Mouse (Mus musculus) neutrophil, adult 5-6 weeks (primary cell): ENCODE measurements around the gene Nxph3. TPM values are rescaled to one million over a fixed set of nuclear protein-coding genes. Genes with fewer than 3 reads are reported as not detected.

Source experiments
- ATAC-seq: fragments of 151-379, 151-347 bp; 2 replicates; pipeline ENCODE4 v1.8.0; 2017; ENCODE audit warnings: mild to moderate bottlenecking, moderate TSS enrichment; ENCODE audit not compliant: insufficient number of reproducible peaks, poor library complexity, low FRiP score, severe bottlenecking; ENCODE audit errors: extremely low read depth
- total RNA-seq: library from RNA; stranded (forward); fragments of 200-1000 nt; gene quantifications from 2 replicates; pipeline ENCODE4 v1.2.3, GENCODE M21; 2017

Gene Nxph3
- not detected in 2 replicates for total RNA-seq

DNA sequence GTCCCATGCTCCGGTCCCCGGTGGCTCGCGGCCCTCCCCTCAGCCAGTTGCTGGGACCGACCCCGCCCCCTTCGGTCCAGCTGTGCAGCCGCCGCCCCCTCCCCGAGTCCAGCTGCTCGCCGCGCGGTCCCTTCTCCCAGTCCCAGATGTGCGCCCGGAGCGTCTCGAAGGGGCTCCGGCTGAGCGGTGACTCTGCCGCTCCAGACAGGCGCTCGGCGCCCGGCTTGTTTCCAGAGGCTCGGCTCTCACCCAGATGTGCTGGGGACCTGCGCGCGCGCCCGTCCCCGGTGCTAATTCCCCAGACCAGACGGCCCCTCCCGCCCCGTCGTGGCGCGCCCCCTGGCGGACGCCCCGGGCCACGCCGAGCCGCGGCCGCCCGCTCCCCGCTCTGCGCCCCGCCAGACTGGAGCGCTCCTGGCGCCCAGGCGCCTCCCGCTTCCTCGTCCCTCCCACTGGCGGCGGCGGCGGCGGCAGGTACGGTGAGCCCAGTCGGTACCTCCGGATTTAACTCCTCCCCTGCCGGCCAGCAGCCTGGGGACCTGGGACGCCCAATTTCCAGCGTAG lies at the start of gene Nxph3:
Gene Nxph3, minus strand, starts transcription at position 273 of the 564 bp plus-strand sequence.
- ATAC-seq: no peak

DNA sequence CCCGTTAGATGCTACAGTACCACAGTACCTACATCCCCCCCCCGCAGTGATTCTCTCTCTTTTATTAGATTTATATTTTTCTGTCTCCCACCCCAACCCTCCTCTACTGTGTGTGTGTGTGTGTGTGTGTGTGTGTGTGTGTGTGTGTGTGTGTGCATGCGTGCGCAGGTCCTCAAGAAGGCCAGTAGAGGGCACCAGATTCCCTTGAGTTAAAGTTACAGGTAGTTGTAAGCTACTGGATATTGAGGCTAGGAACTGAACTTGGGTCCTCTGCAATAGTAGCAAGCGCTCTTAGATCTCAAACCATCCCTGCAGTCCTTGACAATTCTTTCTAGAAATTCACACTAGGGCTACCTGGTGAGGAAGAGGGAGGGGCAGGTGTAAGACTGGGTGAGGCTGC lies 49.5 kb upstream of the Nxph3 start:
- ATAC-seq: no peak

DNA sequence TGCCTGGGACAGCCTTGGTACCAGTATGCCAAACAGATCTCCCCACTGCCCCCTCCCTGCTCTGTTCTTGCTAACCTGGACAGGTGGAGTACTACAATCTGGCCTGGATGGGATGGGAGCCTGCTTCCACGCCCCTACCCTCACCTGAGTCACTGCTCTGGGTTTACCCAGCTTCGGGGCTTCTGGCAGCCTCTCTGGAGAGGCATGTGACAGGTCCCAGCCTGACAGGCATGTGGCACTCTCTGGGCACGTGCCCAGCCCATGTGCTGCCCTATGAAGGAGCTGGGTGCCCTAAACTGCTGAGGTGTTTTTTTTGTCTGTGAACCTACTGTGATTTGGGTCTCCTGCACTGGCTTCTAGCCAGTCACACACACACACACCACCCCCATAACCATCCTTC lies 46.4 kb upstream of the Nxph3 start:
- no peak for ATAC-seq

DNA sequence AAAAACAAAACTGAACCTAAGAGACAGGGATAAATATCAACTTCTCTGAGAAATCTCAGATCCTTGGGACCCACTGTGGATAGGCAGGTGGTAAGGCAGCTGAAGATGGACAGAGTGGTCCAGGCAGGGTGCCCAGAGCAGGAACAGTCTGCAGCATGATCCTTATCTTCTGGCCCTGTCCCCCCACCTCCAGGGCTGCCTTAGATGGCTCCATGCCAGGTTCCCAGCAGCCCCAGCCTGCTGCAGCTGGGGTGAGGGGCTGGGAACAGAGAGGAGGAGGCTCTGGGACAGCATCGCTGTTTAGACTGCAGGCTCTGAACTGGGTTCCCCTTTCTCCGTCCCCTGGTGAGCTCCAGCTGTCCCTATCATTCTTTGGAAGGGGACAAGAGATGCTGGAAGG lies 45.4 kb upstream of the Nxph3 start:
- ATAC-seq: no peak

DNA sequence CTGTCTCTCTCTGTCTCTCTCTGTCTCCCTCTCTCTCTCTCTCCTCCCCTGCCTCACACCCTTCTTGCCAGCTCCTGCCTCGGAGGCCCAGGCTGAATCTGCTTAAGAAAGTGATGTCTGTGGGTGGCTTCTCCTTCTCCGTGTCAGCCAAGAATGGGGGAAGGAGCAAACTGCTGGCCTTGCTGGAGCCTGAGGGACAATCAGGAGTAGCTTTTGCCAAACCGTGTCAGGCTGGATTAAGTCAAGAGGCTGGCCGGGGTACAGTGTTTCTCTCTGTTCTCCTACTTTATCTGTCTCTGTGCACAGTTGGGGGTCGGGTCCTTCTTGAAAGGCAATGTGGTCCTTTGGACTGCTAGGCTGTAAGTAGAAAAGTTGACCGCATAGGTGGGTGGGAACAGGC lies 43.3 kb upstream of the Nxph3 start:
- no peak for ATAC-seq

DNA sequence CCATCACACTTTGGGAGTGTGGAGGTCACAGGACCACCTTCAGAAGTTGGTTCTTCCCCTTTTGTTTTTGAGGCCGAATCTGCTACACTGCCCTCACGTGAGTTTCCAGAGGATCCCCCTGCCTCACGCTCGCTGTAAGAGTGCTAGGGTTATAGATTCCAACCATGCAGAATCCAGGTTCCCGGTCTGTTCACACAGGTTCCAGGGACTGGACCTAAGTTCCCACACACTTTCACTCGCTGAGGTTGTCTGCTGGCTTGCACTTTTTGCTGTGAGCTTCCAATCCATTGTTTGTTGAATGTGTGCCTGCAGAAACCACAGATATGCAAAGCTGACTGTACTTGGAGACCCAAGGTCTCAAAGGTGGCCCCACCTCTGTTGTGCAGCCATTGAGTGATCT lies 42.7 kb upstream of the Nxph3 start:
- ATAC-seq: no peak

DNA sequence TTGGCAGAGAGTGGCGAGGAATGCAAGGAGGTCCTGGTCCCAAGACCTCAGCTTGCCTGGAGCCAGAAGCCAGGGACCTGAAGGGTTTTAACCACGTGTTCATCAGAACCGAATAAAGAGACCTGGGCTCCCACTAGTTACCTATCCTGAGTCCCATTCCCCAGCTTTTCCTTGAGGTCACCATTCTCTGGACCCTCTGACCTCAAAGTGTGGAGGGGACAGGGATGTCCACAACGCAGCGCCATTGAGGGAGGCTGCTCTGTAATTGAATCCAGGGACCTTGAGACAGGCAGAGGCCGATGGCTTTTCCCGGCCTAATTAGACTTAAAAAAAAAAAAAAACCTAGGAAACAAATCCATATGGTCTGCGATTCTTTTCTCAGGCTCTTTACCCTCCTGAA lies 40.9 kb upstream of the Nxph3 start:
- ATAC-seq: no peak

DNA sequence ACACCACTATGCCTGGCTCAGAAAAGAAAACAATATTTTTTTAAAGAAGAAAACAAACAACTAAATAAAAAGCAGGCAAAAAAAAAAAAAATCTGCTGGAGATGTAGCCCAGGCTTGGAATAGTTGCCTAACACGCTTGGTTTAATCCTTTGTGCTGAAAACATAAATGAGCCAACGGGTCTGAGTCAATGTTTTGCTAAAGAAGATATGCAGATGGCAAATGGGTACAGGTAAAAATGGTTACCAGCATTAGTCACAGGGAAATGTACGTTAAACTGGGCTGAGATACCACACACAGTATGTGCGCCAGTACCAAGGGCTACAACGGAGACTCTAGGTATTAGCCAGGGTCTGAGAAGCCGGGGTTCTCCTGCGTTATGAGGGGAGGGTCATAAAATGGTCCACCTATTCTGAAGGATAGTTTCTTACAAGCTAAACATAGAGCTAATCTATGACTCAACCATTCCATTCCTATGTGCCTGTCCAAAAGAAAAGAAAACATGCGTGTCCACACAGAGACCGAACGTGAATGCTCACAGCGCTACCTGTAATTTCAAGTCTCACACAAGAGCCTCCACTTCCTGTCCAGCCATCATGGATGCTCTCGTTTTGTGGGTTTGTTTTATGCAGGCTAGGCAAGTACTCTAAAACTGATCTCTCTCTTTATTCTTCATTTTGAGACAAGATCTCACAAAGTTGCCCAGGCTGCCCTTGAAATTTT lies 36.1 kb upstream of the Nxph3 start:
- no peak for ATAC-seq

DNA sequence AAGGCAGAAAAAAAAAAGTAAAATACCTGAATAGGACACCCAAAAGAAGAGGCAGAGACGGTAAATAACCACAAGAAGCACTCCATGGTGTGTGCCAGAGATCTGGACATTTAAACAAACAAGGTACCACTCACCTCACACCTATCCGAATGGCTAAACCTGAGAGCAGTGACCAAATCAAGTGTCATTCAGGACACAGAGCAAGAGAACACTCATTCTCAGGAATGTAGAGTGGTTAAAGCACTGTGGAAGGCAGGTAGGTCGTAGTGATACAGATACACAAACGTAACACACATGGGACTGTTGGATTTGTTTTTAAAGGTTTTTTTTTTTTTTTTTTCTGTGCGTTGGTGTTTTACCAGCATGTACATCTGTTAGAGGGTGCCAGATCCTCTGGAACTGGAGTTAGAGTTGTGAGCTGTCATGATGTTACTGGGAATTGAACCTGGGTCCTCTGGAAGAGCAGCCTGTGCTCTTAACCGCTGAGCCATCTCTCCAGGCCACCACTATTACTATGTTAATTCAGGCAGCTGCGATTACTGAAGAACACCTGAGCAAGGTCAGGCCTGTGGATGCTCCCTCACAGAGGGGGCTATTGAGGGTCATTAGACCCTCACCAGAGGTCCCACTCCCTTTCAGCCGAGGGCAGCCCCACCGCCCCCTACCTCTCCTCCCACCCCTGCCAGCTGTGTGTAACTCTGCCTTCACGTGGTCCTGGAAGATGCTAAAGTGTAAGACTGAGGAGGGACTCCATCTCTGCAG lies 31.8 kb upstream of the Nxph3 start:
- ATAC-seq: no peak

DNA sequence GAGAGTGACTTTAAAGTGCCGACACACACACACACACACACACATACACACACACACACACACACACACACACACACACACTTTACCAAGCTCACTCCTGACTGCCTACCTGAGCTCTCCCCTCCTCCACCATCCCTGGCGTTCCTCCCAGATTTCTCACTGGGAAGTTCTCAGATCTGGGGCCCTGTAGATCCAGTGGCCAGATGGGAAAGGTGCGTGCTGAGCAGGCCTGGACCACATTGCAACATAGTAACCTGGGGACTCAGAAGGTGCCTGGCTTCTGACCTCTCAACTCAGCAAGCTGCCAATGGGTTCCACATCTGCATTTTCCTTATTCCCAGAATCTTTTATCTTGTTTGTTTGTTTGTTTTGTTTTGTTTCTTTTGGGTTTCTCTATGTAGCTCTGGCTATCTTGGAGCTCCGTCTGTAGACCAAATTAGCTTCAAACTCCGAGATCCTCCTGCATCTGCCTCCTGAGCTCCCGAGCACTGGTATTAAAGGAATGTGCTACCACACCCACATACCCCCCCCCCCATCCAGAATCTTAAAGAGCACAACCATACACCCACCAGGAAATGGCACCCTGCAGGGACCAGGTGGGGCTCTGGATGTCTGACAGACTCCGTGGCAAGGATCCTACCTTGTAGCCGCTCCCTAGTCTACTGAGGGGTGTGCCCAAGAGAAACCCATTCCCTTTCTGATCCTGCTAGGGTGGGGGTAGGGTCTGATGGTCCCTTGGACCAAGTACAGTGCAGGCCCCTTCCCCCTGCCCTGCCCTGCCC lies 30.4 kb upstream of the Nxph3 start:
- ATAC-seq: no peak

DNA sequence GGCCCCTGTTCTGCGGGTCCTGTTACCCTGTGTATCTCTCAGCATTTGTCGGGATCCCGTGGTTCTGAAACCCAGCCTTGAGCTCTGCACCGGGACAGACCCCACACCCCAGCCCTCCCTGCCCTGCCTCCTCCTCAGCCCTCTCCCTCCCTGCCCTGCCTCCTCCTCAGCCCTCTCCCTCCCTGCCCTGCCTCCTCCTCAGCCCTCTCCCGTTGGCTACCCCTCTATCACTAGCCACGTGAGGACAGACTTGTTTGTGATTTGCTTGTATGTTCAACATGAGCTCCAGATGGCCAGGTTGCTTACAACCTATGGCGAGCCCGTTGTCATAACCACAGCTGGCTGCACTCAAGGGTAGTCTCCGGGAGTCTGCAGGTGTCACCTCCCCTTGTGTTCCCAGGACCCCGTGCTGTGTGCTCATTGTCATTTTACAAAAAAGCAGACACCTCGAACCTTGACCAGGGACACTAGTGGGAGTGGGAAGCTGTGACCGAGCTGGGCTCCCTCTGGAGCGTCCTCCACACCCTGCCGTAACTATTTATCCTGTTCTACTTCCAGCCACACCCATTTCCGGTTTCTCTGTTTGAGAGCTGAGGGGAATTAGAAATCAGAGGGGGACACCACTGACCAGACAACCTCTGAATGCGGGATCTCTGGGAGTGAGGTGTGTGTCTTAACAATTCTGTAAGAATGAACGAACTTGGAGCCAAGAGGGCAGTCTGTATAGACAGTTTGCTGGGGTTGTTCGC lies 26.4 kb upstream of the Nxph3 start:
- ATAC-seq: no peak

DNA sequence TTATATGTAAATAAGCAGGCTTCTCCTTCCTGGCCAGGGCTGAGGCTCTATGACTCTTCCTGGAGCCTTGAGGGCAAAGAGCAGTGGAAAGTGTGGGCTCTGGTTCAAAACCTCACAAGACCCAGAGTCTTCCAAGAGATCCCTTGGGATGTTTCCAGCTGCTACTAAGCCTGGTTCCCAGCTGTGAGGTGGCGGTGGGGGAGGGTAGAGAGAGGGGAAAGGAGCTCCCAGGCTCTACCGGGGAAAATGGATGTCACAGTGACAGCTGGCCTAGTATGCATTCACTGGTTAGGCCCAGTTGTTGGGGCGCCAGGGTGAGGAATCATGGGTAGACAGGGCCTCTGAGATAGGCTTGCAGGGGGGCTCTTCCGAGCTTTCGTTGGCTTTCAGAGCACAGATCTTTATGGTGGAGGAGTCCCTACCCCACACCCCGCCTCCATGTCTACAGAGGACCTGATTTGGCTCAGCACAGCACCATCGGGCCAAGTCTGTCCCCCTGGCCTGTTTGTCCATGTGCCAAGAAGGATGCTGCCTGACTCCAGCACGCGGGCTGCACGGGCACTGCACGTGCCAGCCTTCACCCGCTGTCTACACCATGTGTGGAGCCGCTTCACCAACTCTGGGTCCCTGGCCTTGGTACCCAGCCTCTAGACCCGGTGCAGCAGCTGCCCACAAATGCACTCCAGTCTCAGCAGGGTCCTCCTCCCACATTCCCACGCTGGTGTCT lies 24.2 kb upstream of the Nxph3 start:
- ATAC-seq: no peak

DNA sequence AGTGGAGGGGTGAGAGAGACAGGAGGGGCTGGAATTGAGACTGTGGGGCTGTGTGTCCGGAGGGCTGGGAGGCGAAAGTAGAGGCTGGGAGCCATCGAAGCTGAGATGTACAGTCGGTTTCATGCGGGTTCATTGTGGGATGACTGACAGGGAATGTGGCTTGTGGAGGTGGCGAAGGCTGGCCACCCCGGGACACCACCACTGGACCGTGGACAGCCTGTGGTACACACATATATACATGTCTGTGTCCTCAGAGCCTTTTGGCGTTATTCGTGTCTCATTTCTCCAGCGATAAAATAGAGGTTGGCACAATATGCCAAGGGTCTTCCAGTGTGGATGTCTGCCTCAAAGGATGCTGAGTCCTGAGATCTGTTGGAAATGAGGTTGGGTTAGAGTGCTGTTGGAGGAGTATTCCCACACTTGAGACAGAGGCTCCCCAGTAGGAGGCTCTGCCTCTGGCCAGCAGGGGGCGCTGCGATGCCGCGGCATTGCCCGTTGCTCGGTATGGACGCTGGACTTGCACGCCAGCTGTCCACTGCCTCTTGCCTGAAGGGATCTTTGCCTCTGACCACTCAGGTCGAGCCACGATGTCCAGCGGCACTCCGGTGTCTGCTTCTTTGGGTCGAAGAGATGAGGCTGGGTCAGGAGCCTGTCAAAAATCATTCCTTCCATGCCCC lies 19.3 kb upstream of the Nxph3 start:
- no peak for ATAC-seq

DNA sequence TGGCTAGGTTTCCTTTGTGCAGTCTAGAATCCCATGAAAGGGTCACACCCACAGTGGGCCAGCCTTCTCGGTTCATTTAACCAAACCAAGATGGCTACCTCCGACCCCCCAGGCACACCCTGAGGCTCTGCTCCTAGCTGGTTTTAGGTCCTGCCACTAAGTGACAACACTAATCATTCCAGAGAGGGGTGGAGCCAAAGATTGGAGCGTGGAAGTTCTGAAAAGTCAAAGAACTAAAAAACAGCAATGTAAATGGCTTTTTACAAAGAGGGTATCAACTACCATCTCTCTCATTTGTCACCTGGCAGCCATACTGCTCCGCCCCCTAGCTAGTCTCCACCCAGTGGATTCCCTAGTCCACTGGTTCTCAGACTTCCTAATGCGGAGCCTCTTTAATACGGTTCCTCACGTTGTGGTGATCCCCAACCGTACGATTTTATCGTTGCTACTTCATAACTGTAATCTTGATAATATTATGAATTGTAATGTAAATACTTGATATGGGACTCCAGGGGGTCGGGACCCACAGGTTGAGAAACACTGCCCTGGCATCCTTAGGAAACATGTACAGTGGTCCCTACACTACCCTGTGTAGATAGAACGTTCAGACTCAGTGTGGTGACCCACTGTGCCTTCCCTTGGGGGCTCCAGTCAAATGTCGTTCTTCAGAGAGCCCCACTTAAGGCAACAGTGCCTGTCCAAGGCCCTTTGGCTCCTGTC lies 18.1 kb upstream of the Nxph3 start:
- ATAC-seq: no peak

DNA sequence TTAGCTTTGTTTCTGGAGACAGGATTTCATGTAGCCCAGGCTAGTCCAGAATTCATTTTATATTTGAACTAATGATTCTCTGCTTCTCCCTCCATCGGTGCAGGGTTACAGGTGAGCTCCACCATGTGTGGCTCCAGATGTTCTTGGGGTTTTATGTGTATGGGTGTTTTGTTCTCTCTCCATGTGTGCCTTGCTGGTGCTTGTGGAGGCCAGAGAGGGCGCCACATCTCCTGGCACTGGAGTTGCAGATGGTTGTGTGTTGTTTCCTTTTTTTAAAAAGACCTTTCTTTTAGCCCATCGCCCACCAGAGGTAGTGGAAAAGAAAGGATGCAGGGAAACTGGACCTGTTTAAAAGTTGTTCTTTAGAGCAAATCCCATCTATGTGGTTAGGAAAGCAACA lies 13.9 kb upstream of the Nxph3 start:
- ATAC-seq: no peak

DNA sequence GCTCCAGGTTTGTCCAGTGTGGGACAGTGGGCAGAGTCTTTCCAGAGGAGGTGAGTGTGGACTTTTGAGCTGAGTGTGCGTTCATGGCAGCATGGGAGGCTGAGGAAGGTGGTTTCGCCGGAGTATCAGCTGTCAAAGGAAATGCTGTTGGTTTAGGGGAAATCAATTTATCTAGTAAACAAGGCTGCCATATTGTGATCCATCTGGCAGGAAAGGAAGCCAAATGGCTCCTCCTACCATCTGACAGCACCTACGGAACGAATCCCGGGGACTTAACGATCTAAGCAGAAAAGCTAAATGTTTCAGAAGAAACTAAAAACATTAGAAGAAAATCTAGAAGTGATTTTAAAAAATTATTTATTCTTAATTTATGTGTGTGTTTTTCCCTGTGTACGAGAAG lies 12.9 kb upstream of the Nxph3 start:
- no peak for ATAC-seq

DNA sequence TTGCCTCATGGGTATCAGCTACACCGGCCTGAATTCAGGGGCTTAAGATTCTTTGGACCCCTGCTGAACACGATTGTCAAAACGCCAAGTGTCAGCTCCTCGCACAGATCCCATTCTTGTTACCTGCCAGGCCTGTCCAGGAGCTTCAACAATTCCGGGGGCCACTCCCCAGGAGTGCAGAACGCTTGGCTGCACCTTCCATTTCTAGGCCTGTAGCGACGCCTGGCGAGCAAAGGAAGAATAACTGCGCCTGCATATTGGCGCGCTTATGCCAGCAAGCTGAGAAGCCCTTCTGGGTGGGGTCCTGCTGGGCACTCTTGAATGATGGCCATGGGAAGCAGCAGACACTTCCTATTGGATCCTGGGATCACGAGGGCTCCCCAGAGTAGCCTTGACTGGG lies 7.2 kb upstream of the Nxph3 start:
- ATAC-seq: peak; percentile 49; the same call in 1 of the 2 replicates
